Mouse (Mus musculus) gastrocnemius, postnatal 10 days (tissue): ENCODE results near the gene Kif21a. TPM values are rescaled to one million over a fixed set of nuclear protein-coding genes. Genes with fewer than 3 reads are reported as not detected.

Experiments
- DNase-seq: peaks from one replicate; pipeline ENCODE4 v3.0.0; 2021; ENCODE audit warnings: mixed read lengths
- total RNA-seq, 2 experiments: library from RNA; stranded (reverse); gene quantifications; 2 replicates each; pipeline ENCODE4 v1.2.3; 2021

The Kif21a gene
- total RNA-seq, 2 experiments from 2014 or later: 5.8 to 6.6 TPM

- no peak for DNase-seq
Observed at GRCm38 (mm10) chr15:91018161-91018860, 31.4 kb downstream of the Kif21a start.

GRCm38 (mm10) chr15:91017261-91018160 is 32.2 kb downstream of the Kif21a start:
- DNase-seq: no peak

- DNase-seq: no peak
Observed at GRCm38 (mm10) chr15:91016366-91016765, 33.4 kb downstream of the Kif21a start.

- no peak for DNase-seq
Observed at GRCm38 (mm10) chr15:91012793-91013580, 36.8 kb downstream of the Kif21a start.

GRCm38 (mm10) chr15:91010218-91010617 is 39.5 kb downstream of the Kif21a start:
- no peak for DNase-seq

- DNase-seq: no peak
Observed at GRCm38 (mm10) chr15:91007123-91007830, 42.5 kb downstream of the Kif21a start.

- DNase-seq: no peak
Observed at GRCm38 (mm10) chr15:91004726-91005125, 45.0 kb downstream of the Kif21a start.

- no peak for DNase-seq
Observed at GRCm38 (mm10) chr15:91001037-91001616, 48.6 kb downstream of the Kif21a start.

- no peak for DNase-seq
Observed at GRCm38 (mm10) chr15:91000280-91001036, 49.3 kb downstream of the Kif21a start.

GRCm38 (mm10) chr15:90992871-90993270 is 56.9 kb downstream of the Kif21a start:
- DNase-seq: no peak

GRCm38 (mm10) chr15:90992388-90992787 is 57.4 kb downstream of the Kif21a start:
- DNase-seq: no peak

GRCm38 (mm10) chr15:90991843-90992242 is 57.9 kb downstream of the Kif21a start:
- no peak for DNase-seq

- no peak for DNase-seq
Observed at GRCm38 (mm10) chr15:90987714-90988250, 62.0 kb downstream of the Kif21a start.

GRCm38 (mm10) chr15:90975914-90976313 is 73.8 kb downstream of the Kif21a start:
- no peak for DNase-seq

- no peak for DNase-seq
Observed at GRCm38 (mm10) chr15:90971914-90972767, 77.6 kb downstream of the Kif21a start.

GRCm38 (mm10) chr15:90963320-90963719 is 86.4 kb downstream of the Kif21a start:
- DNase-seq: no peak

- no peak for DNase-seq
Observed at GRCm38 (mm10) chr15:90962548-90962947, 87.2 kb downstream of the Kif21a start.

GRCm38 (mm10) chr15:90960831-90961554 is 88.8 kb downstream of the Kif21a start:
- DNase-seq: no peak

GRCm38 (mm10) chr15:90951383-90951782 is 98.4 kb downstream of the Kif21a start:
- DNase-seq: no peak
